Mouse (Mus musculus): ENCODE data around the gene Capn5.

DNA sequence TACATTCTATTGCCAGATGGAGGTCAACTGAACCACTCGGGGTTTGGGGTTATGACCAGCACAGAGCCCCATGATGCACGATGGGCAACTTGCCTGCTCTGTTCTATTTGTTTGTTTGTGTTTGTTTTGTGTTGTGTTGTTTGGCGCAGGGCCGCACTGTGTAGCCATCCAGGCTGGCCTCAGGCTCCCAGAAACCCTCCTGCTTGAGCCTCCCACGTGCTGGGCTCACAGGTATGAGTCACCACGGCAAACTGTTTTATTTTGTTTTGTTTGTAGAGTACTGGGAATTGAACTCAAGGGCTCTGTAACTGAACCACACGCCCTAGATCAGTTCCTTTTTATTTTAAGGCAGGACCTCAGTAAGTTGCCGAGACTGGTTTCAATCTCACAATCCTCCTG is 31.6 kb downstream of the Capn5 start:
- TF ChIP-seq POLR2A (IDR thresholded peaks at IDR 0.05; ENCODE audit: control insufficient read depth, extremely low read depth, insufficient read depth, low read length, poor library complexity) (no peak), CTCF (IDR thresholded peaks at IDR 0.05; ENCODE audit: borderline replicate concordance, control insufficient read depth, extremely low read depth, insufficient read depth, low read length, poor library complexity) (no peak)
